Mouse (Mus musculus) hematopoietic stem cell, adult 5-6 weeks (primary cell): ENCODE measurements around the gene Spag9. TPM values are rescaled to one million over a fixed set of nuclear protein-coding genes. Genes with fewer than 3 reads are reported as not detected.

ENCODE experiments used
- ATAC-seq, 2 experiments: fragments of 125-278 bp in 1 of 2; replicated peaks in 1 of 2; 2 replicates each; pipeline ENCODE4 v1.8.0; 2016 to 2017; ENCODE audit warnings: inconsistent platforms in 2 of 2, mild to moderate bottlenecking in 2 of 2, moderate number of reproducible peaks in 2 of 2, low read depth in 1 of 2, moderate TSS enrichment in 1 of 2; ENCODE audit not compliant: low FRiP score in 2 of 2, poor library complexity in 2 of 2, severe bottlenecking in 2 of 2, insufficient read depth in 1 of 2, low TSS enrichment in 1 of 2
- total RNA-seq: library from RNA; stranded (forward); fragments of 172-1452, 232-1000 nt; gene quantifications from 2 replicates; pipeline ENCODE4 v1.2.3, GENCODE M21; 2017

The Spag9 gene
- 106 and 115 TPM in 2 replicates for total RNA-seq

DNA sequence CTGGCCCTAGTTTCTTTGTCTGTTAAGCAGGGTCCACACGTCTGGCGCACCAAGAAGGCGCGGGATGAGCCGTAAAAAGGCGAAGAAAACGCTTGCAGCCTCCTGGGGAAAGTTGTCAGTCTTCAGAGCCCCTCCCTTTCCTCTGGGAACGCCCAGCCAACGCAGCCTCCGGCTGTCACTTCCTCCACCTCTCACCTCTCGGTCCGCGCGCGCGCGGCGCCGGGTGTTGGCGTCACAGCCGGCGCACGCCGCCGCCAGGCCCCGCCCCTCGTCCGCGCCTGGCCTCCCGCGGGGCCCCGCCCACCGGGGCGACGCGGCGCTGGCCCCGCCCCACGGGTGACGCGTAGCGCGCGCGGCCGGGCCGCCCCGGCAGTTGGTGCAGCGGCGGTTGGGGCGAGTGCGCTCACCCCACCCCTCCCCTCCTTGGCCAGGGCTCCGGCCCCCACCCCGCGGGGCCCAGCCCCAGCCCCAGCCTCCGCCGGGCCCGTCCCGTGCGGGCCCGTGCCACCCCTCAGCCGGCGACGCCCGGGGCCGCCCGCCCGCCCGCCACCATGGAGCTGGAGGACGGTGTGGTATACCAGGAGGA lies at the start of gene Spag9:
Spag9 (plus strand) TSS at position 372 of the 586 bp plus-strand sequence.
- peak; percentile 76 to 79 for ATAC-seq

DNA sequence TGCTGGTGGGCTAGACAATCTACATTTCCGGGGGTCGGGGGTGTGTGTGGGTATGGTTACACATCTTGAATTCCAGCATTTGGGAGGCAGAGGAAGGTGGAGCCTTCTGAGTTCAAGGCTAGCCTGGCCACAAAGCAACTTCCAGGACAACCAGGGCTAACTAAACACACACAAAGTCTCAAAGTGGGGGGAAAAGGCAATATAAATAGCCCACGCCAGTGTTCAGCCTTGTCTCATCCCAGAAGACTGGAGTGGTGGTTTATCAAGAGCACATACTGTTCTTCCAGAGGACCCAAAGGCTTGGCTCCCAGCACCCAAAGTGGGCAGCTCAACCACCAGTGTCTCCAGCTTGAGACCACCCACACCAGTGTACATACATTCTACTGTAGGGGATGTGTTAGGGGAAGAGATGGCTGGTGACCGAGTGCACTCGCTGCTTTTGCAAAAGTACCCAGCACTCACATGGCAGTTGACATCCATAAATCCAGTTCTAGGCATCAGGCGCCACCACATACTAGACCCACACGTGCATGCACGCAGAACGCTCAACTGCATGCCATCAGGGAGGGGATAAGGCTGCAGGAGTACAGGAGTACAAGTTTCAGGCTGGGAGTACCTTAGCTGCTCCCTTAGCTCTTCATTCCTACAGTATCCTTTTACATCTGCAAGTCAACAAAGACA lies 46.9 kb upstream of the Spag9 start:
- no peak for ATAC-seq

DNA sequence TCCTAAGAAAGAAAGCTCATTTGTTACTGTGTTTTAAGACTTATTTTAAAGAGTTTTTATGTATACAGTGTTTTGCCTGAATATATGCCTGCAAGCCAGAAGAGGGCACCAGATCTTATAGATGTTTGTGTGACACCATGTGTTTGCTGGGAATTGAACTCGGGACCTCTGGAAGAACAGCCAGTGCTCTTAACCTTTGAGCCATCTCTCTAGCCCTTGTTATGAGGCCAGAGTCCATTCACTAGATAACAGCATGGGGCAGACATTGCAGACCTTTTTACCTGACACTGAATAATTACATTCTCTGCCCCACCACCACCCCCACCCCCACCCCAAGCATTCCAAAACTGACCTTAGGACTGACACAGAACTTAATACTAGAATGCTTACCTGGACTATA lies 45.8 kb upstream of the Spag9 start:
- ATAC-seq, result no peak

DNA sequence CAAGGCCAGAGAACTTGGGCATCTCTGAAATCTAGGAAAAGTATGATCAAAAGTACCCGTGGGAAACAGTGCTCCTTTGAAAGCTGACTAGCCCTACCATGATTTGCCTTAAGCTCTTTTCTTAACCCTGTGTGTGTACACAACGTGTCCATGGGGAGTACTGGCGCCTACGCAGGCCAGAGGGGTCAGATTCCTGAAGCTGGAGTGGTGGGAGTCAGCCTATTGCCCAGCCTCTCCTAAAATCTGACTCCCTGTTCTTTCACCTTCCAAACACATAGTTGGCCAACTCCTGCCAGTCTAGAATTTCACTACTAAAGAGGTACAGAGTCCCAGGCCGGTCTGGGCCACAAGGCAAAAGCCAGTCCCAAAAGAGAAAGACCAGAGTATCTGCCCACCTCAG lies 43.5 kb upstream of the Spag9 start:
- no peak for ATAC-seq

DNA sequence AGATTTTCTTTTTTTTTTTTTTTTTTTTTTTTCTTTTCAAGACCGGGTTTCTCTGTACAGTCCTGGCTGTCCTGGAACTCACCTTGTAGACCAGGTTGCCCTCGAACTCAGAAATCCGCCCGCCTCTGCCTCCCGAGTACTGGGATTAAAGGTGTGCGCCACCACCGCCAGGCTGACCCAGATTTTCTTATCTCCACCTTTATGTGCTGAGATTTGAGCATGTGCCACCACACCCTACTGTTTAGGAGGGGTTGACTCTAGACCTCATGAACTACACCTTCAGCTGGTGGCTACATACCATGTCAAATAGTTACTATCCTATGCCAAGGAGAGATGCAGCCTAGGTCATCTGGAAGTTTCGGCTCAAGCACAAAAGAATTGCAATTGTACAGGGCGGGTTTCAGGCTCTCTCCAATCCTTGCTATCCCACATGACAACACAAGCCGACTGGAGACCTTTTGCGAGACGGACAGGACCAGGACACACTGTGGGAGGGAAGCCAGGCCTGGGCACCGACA lies 41.1 kb upstream of the Spag9 start:
- ATAC-seq, result no peak

DNA sequence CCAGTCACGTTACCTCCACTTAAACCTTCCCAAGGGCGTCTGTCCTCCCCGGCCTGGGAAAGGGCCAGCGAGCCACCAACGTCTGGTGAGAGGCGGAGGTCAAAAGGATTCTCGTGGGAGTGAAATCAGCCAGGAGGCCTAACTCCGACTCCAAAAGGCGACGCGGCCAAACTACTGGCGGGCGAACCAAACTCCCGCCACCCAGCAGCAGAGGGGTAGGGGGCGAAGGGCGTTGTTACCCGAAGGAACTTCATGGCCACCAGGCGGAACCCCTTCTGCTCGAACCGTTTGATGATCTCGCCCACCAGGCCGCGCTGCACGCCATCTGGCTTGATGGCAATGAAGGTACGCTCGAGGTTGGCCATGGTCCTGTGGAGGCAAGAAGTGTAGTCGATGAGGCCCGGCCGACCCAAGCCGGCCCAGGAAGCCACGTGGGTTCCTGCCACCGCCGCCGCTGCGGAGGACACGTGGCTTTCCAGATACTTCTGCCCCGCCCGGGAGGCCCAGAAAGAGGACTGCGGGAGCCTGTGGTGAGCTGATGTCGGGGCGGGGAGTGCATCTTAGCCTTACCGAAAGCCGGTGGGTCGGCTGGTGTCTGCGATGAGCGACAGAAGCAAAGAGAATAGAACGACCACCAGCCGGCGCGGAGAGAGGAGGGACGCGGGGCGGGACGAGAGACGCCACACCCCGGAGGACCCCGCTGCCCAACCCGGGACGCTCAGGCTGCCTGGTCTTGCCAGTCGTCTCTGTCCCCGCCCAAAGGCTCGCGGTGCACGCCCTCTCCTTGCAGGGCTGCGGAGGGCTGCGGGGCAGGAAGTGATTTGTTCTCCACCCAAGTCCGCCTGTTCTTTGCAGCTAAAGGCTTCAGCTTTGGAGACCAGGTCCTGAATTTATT lies 40.4 kb upstream of the Spag9 start:
- peak; percentile 98 for ATAC-seq

DNA sequence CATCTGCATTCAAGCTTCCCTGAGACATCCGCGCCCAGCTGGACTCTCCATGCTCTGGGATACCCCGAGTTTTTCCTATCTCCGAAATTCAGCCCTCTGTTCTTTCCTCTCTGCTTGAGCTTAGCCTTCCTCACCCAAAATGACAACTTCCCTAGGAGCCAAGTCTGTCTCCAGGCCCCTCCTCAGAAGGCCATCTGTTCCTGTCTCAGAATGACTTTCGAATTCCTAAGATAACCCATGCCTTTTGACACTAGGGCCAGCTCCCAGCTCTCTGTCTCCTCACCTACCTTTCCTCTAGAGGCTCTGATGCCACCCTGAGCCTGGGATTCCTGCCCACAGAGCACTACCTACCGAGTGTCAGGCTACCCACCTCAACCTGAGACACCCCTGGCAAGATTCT lies 39.7 kb upstream of the Spag9 start, which contains the start of gene Nme2:
Nme2 (minus strand) TSS at position 101 of the 400 bp plus-strand sequence.
- peak; percentile 13 to 22; a peak in 2 of 4 replicates for ATAC-seq

DNA sequence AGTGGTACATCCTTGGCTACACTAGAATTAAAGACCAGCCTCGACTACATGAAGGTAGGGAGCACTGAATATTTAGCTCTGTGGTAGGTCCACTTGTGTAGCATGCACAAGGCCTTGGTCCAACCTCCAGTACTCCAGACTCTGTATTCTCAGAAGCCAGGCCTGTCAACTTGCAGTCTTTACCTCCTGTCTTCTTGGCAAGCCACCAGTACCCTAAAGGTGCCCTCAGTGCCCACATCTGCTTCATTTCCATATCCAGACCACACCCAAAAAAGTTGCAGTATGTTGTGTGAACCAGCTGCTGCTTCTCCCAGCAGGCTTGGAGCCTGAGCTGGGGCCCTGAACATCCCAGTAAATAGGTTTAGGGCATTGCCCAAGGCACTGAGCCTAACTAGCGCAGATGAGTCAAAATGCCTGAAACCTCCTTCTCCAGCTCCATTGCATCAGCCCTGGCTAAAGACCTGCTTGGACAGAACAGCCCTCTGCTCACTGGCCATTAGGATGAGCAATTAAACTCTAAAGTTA lies 38.8 kb upstream of the Spag9 start:
- no peak for ATAC-seq

DNA sequence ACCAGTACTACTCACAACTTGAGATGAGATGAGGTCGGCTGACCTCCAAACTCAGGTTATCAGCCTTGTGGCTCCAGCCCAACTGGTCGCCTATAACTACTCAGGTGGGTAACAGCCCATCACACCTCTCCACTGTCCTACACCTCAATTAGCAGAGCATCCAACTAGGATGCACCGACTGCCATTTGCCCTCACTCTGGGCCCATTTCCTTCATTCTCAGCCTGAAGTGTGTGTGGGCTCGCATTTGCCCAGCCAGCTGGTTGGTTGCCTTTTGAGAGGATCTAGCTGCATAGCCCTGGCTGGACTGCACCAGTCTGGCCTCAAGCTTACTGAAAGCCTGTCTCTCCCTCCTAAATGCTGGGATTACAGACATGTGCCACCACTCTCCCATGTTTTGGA lies 38.1 kb upstream of the Spag9 start:
- no peak for ATAC-seq

DNA sequence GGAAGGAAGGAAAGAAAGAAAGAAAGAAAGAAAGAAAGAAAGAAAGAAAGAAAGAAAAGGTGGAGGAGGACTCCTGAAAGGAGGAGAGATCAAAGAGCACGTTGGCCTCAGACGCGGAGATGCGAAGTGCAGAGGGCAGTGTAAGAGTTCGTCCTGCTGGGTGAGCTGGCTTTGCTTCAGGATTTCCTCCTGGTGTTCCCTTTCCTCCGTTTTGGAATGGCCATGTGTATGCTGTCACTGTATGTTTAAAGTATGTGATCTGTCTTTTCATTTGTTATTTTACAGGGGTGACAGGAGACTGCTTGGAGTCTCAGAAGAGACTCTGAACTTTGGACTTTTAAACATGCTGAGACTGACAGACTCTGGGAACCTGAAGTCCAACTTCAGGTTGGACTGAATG lies 34.4 kb upstream of the Spag9 start:
- no peak for ATAC-seq

DNA sequence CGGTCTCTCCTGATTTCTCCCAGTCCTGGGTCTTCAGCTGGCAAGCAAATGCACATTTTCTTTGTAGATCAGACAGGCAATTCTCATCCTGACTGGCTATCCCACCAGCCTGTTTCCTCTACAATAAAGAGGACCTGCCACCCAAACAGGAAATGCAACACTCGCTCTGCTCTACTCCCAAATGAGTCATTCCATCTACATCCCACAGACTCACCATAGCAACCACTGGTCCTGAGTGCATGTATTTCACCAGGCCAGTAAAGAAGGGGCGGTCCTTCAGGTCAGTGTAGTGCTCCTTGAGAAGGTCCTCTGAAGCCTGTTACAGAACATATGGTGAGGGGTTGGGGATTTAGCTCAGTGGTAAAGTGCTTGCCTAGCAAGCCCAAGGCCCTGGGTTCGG lies 32.9 kb upstream of the Spag9 start:
- ATAC-seq, result no peak

DNA sequence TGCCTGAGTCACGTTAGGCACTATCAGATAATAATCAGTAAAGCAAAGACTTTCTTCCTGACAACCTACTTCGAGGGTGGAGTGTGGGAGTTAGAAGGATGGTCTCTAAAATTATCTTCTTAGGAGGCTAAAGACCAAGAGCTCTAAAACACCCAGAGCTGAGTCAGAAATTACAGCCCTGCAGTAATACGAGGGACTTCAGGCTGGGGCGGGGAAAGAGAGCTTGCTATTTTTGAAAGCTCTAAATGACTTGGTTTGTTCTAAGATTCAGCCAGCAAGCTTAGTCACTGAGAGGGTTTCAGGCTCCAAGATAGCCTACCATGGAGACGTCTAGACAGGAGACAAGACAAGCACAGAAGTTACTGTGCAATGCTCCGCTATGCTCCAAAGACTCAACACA lies 30.5 kb upstream of the Spag9 start:
- ATAC-seq, result no peak

DNA sequence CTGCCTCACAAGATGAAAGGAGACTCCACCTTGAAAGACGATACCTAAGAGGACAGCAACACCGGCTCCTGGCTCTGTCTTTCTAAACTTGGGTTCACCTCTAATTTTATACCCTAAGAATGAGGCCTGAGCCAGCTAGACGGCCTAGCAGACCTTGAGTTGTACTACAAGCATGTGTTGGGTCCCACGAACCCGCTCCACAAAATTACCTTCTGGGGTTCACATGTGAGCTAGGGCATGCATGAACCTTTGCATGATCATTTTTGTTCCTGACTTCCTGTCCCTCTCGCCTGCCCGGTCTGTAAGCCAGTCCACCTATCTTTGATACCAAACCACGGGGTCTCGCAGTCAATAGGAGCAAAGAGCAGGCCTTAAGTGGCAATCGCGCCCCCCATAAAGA lies 28.5 kb upstream of the Spag9 start:
- ATAC-seq, result no peak

DNA sequence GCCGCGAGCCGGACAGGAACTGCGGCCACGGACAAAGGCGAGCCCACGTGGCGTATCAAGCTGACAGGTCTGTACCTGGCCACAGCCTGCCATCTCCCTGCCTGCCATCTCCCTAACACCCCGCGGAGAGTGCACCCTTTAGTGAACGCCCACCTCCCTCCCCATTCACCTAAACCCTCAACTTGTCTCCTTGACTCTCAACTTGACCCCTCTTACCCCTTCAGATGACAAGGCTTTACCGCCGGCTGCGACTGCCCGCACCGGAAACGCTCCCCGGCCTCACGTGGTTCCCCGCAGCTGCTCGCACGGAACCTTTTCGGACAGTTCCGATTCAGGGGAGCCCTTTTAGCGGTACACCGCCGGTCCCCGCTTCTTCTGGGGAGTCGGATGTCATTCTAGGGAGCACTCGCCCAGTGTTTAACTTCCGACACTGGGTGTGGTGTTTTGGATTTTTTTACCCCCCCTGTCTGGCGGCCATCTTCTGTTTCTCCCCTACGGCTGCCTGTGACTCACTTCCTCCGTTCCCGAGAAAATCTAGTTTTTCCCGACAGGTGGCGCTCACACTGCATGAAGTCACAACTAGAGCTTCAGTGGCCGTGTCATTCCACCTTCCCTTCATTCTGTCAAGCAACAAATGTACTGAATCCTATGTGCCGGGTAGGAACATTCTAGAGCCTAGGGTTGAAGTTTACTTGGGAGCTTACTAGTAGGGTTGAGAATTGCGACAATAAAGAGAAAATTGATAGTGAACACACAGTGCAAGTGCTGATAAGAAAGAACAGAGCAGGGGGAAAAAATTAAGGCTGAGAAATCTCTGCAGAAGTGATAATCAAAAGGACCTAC lies 27.7 kb upstream of the Spag9 start, which contains the start of the genes Gm20390 and Nme1:
Gm20390 (minus strand) TSS at position 289 of the 843 bp plus-strand sequence.
Nme1 (minus strand) TSS at position 517 of the 843 bp plus-strand sequence.
- ATAC-seq, result peak; percentile 94 to 96

DNA sequence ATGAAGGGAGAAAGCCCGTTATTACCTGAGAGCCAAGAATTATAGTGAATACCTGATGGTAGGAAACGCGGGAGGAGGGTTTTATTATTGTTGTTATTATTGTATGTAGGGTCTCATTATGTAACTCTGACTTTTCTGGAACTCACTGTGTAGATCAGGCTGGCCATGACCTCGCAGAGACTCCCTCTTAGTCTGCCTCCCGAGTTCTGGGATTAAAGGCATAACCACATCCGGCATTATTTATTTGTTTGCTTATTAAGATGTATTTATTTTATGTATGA lies 27.1 kb upstream of the Spag9 start:
- no peak for ATAC-seq

DNA sequence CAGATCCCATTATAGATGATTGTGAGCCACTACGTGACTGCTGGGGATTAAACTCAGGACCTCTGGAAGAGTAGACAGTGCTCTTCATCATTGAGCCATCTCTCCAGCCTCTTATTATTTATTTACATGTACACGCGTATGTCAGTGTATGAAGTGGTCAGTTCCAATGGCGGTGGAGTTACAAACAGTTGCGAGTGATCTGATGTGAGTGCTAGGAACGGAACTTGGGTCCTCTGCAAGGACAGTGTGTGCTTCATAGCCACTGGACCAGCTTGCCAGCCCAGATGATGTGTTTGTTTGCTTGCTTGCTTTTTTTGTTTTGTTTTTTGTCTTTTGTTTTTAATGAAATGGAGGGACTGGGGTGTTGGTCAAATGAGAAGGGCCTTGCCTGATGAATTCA lies 26.7 kb upstream of the Spag9 start:
- no peak for ATAC-seq

DNA sequence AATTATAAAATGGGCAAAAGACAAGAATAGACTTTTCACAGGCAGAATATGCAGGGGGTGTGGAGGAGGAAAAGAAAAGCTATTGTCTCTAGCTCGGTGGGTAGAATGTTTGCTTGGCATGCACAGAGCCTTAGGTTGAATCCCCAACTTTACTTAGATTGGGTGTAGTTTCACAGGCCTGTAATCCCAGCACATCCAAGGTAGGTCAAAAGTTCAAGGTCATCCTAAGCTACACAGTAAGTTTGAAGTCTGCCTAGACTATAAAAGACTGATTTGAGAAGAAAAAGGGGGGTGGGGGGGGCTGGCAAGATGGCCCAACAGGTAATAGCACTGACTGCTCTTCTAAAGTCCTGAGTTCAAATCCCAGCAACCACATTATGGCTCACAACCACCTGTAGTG lies 26.1 kb upstream of the Spag9 start:
- no peak for ATAC-seq
